Mouse (Mus musculus) retina, adult 2 months (tissue): ENCODE measurements around the gene Ubr3.
"Not testable (repeated sequence)": the region's sequence is repeated elsewhere in the genome, so short reads cannot be mapped to it uniquely, and the experiment has no call there.

Experiments
- DNase-seq: peaks from one replicate; pipeline ENCODE4 v3.0.0-alpha.2; 2012; ENCODE audit warnings: low read depth, low spot score

The Ubr3 gene

DNA sequence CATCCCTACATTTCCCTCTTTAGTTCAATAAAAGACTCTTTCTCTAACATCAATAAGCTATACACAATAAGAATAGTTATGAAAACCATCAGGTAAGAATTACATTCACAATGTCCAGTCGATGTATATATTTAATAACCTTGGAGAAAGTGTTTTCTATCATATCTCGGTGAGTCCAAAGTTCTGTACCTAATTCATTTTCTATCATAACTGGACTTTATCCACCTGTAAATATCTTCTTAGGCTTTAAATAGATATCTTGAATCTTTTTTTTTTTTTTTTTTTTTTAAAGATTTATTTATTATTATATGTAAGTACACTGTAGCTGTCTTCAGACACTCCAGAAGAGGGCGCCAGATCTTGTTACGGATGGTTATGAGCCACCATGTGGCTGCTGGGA lies 10.3 kb downstream of the Ubr3 start:
- DNase-seq, result not testable (repeated sequence)

DNA sequence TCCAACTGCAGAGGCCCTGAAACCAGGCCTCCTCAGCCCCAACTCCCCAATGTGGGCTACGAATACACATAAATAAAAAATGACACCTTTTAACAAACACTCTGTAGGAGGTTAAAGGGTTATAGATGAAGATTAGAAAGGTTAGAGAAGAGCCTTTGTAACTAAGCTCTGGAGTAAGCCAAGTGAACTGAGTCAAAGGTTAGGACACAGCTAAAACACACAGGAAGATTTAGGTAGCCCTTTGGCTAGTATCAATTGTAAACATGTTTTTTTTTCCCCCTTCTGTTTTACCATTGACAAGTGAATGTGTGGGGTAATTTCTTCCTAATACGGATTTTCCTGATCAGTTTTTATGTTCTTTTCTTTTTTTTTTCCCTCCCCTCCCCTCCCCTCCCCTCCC lies 15.8 kb downstream of the Ubr3 start:
- DNase-seq, result no peak

DNA sequence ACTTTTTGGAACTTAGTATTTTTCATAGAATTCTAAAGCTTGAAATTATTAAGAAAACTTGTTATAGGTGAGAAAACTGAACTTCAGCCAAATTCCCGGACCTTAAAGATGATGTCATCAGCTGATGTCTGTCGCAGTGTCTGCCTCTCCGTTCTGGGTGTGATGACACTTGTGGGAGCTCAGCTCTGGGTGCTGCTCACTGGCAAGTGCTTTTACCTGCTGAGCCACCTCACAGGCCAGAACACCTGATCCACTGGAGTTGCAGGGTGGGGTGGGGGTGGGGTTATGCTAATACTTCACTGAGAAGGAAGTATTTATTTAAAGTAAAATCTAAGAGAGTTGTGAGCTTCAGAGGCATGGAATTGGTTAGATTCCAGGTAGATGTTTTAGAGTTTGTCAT lies 20.3 kb downstream of the Ubr3 start:
- no peak for DNase-seq

DNA sequence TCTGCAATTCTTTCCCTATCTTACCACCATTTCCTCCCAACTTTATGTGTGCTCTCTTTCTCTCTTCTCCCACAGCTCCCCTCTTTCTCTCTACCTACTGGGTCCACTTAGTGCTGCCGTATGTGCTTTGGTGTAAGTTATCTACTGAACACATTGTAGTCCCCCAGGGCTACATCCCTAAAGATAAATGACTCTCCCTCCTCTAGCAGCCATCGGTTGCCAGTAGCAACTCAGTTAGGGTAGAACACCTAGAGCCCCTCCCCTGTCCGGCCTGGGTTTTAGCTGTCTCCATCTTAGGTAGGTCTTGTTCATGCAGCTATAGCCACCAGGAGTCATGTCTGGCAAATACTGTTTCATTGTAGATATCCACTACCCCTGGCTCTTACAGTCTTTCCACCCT lies 27.9 kb downstream of the Ubr3 start:
- no peak for DNase-seq

DNA sequence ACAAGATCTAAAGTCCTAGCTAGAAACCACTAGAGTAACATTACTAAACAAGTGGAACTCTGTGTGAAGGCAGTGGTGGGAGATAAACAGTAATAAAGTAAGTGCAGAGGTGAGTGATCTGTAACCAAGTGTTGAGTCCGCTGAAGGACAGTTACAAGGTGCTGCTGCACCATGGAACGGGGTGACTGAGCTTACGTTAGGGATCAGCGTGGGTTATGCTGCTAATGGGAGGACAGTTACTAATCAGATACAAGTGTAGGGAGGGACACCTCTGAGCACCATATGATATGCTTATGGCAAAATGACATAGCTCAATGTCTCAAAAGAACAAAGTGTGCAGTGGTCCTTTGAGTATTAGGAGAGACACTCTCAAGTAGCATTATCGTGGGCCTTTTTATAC lies 39.3 kb downstream of the Ubr3 start:
- no peak for DNase-seq

DNA sequence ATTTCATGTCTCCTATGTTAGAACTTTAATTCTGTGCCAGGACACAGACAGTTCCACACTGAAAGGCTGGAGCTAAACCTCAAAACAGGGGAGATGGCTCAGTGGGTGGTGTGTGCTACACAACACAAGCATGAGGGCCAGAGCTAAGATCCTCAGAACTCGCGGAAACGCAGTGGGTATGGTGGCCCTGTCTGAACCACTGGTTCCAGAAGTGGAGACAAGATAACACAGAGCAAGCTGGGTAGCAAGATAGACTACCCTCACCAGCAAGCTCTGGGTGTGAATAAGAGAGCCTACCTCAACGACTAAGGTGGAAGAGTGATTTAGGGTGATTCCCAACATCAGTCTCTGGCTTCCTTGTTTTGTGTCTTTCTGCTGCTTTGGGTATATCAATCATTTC lies 42.2 kb downstream of the Ubr3 start:
- DNase-seq, result no peak

DNA sequence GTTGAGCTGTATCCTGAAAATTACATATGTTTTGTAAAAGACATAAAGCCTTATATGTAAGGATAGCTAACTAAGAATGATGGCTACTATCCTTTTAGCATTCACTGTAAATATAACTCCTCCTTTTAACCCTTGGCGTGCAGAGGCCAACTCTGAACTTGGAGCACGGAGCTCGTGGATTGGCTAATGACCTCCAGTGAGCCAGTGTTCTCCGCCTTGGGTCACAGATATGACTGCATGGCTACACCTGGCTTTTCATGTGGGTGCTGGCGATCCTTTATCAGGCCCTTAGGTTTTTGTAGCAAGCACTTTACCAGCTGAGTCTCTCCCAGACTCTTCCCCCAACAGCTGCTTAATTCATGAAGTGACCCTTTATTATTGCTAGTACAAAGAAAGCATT lies 42.6 kb downstream of the Ubr3 start:
- no peak for DNase-seq

DNA sequence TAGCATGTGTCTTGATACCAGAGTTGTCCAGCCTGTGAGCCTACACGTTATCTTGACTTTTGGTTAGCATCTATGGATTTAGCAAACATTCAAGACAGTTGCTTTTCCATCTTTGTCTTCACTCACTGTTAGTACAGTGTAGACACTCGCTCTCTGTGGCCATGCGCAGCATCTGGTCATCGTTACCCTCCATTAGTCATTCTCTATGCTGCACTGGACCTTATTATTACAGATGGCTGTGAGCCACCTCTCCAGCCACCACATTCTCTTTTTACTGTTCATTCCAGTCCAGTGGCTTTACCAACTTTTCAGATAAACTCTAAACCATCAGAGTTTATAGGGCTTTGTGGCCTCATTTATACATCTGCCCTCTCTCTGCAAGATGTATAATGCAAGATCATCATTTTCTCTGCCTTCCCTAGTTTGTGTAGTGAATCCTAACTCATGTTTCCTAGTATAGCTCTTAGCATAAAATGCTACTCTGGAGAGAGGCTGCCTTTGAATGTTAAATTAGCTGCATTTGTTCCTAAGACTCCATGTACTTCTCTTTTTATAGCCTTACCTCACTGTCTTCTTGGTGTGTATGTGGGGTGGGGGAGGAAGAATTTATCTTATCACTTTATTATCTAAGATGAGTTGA lies 44.5 kb downstream of the Ubr3 start:
- no peak for DNase-seq

DNA sequence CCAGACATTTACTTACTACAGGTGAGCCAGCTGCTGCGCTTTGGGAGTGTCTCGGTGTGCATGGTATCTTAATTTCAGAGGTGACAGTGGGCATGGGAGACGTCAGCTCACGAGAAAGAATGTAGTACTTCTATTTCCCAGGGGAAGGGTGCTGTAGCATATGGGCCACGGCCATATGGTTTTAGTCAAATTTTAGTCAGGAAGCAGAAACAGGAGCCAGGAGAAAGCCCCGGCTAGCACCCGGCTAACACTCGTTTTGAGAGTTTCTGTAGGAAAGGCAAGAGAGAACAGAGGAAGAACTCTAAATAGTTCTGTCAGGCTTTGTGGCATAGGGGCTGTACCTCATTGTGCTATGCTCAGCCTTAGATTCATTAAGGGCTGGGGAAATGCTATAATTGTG lies 55.8 kb downstream of the Ubr3 start:
- DNase-seq, result no peak

DNA sequence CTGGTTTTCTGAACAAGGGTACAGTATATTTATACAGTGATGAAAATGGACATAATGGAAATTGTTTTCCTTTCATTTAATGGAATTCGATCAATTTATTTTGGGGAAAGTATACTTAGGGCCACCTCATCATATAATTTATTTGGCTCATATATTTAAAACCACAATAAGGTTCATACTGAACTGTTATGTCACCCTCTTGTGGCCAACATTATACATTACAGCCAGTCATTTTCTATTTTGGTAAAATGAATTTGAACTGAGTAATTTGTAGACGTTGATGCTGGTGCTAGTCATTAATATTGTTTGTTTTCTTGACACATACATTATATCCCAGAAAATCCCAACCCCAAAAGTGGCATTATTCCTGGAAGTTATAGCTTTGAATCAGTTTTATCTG lies 58.6 kb downstream of the Ubr3 start:
- DNase-seq, result peak; percentile 2

DNA sequence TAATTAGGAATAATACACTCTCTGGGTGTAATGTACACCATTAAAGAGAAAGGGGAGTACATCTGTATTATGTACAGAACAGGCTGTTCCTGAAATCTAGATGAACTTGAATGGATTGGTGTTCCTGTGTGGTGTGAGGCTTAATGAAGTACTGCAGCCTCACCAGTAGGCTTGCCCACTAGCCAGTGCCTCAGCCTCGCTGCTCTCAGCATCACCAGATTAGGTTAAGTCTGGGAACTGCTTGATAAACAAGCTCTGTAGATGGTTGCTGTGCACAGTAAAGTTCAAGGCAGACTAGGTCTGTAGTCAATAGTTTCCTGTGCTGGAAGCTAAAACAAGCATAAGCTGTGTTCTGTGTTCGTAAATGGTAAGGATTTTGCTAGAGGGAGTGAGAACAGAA lies 60.6 kb downstream of the Ubr3 start:
- DNase-seq, result no peak

DNA sequence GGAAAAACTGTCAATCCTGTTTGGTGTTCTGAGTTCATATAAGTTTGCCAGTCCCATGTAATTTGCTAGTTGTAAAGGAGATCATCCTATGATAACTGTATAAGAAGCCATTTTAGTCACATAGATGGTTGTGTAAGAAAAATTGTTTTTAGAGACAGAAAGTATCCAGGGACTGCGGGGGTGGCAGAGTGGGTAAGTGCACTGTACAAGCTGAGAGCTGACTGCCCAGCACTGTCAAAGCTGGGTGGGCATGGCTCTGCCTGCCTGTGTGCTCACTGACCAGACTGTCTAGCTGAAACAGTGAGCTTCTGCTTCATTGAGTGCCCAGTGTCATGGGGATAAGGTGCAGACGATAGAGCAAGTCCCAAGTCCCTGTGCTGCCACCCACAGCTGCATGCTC lies 77.8 kb downstream of the Ubr3 start:
- DNase-seq, result no peak

DNA sequence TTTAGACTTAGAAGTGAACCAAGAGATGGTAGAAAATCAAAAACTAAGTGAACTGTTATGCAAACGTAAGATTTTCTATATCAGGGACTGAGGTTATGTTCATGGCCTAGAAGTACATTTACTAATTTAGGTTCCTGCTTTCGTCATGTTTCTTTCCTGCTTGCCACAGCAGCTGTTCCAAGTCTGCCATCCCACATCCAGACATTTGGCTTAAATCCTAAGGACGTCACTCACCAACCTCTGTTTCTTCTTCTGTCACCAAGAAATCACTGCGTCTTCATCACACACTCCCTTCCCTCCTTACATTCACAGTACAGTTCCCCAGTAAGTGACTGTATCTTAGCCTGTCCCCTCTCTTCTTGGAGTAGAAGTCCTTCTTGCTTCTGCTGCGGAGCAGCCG lies 92.2 kb downstream of the Ubr3 start:
- DNase-seq, result no peak

DNA sequence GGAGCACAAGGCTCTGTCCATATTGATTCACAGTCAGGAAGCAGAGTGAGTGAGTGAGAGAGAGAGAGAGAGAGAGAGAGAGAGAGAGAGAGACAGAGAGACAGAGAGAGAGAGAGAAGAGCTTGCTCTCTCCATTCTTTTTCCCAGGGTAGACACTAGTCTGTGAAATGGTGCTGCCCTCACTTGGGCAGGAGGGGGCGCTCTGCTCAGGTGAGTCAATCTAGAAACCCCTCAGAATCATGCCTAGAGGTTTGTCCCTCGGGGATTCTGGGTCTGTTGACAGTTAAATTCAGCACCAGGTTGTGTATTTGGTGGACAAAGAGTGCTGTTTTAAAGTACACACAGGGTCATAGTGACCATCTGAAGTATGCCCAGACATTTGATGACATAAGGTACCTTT lies 93.6 kb downstream of the Ubr3 start:
- DNase-seq, result no peak

DNA sequence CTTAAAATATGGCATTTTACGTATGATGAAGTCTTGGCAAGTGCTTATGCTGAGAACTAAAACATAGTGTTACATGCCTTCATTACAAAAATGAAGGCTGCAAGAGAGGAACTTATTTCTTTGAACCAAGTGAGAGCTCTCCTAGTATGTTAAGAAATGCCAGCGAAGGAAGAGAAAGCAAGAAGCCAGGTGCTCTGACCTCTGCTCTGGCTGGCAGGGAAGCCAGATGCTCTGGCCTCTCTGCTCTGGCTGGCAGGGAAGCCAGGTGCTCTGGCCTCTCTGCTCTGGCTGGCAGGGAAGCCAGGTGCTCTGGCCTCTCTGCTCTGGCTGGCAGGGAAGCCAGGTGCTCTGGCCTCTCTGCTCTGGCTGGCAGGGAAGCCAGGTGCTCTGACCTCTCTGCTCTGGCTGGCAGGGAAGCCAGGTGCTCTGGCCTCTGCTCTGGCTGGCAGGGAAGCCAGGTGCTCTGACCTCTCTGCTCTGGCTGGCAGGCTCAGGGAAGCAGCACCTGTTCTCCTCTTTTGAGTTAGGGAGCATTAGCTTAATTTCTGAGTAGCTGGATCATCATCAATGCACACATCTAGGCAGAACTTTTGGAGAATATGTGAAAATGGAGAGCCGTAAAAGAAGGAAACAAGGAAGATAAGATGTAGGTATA lies 97.2 kb downstream of the Ubr3 start:
- DNase-seq, result not testable (repeated sequence)

DNA sequence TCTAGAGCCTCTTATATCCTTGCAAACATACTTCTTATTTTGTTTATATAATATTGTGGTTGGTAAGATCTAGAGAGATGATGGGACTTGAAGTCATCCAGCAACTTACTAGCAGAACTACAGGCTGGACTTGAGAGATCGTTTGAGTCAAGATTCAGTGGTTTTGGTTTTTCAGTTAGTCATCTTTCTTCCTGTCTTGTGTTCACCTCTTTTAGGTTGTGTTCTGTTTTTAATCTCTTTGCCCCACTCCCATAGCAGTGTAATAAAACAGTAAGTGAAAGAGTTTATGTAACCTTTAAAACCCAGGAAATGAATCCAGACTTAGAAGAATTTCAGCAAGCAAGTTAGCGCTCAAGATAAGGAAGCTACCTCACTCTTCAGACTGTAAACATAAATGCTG lies 97.7 kb downstream of the Ubr3 start:
- no peak for DNase-seq

DNA sequence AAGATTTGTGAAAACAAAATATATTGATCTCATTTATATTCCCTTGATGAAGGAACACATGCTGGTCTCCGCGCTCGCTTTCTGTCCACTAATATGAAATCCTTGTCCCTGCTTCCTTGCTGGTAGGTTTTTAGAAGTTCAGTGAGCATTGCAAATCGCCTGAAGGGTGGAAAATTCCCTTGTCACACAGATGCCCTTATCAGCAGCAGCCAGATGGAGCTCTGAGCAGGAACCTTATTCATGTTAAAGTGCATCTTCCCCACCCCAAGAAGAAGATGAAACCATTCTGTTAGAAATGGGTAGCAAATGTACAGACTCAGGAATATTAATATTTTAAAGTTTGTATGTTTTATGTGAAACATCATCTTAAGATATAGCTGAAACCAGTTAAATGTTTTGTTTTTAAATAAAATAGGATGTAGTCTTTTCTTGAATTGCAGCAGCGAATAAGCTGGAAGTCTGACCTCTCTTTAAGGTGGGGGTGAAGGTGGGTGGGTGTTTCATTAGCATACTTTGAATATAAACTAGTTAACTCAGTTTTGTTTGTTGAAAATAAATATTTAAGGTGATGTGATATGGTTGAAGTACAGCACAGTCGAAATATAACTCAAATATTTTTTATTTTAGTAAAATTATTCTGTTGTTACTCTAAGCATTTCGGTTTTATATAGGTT lies 102.2 kb downstream of the Ubr3 start:
- peak; percentile 4 for DNase-seq

DNA sequence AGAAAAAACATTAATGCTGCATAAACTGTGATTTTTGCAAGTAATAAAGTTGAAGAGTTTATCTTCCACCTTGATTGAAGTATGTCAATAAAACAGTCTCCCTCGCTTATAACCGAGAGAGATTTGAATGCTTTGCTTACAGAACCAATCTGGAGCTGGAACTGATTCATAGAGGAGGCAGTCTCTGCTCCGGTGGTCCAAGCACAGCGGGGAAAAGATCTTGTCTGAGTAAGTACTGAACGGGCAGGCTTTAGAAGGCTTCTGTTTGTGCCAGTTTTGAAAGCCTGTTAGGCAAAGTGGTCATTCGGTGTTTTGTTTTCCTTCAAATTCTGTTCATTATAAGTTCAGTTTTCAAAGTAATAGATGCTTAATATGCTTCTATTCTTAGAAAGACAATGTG lies 103.3 kb downstream of the Ubr3 start:
- no peak for DNase-seq

DNA sequence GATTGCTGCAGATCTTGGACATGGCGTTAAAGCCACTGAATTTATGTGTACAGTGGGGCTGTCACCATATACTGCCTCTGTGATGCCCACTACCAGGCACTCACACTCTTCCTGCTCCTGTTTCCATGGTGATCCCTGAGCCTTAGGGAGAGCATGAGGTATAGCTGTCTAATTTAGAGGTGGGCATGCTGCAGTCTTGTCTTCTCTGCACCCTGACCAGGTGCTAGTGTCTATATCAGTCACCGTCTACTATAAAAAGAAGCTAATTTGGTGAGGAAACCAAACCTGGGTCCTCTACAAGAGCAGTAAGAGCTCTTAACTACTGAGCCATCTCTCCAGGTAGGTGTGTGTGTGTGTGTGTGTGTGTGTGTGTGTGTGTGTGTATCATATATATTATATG lies 109.4 kb downstream of the Ubr3 start:
- no peak for DNase-seq

DNA sequence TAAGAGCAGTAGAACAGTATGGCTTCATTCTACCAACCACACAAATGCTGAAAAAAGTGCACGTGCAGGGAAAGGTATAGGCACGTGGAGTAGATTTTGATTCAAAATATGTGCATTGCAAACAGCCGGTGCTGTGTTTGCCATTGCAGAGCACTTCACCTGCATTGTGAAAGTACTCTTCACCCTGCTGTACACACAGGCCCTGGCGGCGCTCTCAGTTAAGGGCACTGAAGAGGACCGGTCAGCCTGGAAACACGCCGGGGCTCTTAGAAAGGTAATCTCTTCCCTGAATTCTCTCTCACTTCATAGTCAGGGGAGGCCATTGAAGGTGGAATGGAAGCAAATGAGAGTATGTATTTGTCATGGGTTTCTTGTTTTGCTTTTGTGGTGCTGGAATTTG lies 115.9 kb downstream of the Ubr3 start:
- no peak for DNase-seq

DNA sequence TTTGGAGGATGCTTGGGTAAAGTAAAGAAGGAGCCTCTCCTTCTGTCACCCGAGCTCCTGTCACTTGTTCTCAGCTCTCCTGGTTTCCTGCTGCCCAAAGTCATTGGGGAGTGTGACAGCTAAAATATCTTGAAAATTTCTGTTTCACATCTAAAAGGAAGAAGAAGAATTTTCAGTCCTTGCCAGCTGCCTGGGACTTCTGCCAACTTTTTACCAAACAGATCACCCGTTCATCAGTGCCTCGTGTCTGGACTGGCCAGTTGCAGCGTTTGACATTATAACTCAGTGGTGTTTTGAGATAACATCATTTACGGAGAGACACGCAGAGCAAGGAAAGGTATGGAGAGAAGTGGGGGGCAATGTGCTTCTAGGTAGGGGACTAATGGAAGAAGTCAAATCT lies 121.2 kb downstream of the Ubr3 start:
- no peak for DNase-seq

DNA sequence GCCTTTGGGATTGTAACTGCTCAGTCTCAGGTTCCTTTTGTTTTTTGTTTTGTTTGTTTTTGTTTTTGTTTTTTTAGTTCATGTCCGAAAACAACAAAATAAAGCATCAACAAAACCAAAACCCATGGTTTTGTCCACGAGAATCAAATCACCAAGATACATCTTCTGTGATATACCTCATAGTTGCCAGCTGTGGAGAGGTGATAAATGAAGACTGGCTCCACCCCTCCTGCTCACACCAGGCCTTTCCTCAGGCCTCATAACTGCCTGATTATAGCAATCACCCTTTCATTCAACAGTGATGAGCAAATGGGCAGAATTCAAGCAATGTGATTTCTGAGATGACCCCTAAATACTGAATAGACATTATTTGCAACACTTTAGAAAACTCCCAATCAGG lies 127.4 kb downstream of the Ubr3 start:
- no peak for DNase-seq

DNA sequence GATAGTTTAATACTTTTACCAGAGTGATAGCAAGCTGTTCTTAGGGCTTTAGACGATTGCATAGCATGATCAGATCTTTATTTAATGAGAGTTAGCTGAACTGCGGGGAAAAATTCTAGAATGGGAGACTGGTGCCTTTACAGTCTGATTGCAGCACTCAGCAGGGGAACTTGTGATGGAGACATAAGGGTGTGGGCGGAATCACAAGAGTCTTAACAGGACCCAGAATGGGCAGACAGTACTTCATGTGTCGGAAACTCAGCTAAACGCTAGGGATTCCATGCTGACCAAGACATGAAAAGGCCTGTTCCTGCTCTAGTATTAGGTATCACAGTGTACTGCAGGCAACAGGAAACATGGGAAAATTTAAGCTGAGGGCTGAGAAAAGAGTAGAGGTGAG lies 128.7 kb downstream of the Ubr3 start:
- no peak for DNase-seq
